Mouse (Mus musculus) lung, postnatal 0 days (tissue): ENCODE data around the gene Ddhd1.

Experiments used
- CTCF ChIP-seq: IDR thresholded peaks from 2 replicates; pipeline ENCODE4 v1.5.1; 2016; ENCODE audit warnings: antibody characterized with exemption, mild to moderate bottlenecking
- EP300 ChIP-seq: IDR thresholded peaks from 2 replicates; pipeline ENCODE4 v1.6.1; 2016; ENCODE audit warnings: antibody characterized with exemption, mild to moderate bottlenecking, control low read depth

DNA sequence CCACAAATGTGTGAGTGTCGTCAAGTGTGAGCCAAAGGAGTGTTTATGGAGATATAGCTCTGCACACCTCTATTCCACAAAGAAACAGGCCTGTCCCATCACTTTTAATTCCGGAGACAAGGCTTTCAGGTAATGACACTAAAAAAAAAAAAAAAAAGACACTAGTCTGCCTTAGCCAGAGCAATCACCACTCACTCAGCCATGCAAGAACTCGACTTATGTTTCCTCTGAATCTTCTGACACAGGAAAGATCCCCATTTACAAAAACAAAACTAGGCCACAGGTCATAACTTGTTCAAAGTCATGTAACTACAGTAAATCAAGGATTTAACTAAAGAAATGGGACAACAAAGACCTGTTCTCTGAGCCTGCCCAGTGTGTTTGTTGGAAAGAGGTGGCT, 9.8 kb downstream of the Ddhd1 start:
- no peak for TF ChIP-seq CTCF
- no peak for TF ChIP-seq EP300
